Mouse (Mus musculus): Measurements from ENCODE around the gene Tapbp. TPM values are rescaled to one million over a fixed set of nuclear protein-coding genes. Genes with fewer than 3 reads are reported as not detected.

Tapbp gene
- total RNA-seq, 1 experiment, result 39.4 TPM

DNA sequence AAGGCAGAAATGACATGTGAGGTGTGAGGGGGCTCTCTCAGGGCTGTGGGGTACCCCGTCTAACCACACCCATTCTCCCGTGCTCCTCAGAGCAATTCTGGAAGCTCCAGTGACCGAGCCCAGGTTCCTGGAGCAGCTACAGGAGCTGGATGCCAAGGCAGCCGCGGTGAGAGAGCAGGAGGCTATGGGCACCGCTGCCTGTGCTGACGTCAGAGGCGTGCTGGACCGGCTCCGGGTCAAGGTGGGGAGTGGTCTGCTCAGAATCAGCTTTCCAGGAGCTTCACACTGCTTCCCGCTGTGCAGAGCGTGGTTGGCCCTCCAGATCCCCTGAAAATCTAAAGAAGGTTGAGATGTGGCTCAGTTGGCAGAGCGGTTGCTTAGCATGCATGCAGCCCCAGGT, 43.4 kb downstream of the Tapbp start:
- no peak overlapping the region for H3K27ac ChIP-seq (ENCODE audit: insufficient read depth, low read depth, low read length, poor library complexity, severe bottlenecking)
- no peak overlapping the region for H3K4me3 ChIP-seq (ENCODE audit: insufficient read depth in 1 of 2, low read depth in 1 of 2, low read length in 2 of 2, poor library complexity in 1 of 2, severe bottlenecking in 1 of 2)
- no peak for DNase-seq (ENCODE audit: low read depth, low spot score)
- in situ Hi-C loops (cut with MboI; ENCODE audit: low sequenced_read_pairs in 2 of 2, unreplicated experiment in 2 of 2), result no loop called here
- TF ChIP-seq ZC3H11A (IDR thresholded peaks at IDR 0.05; ENCODE audit: borderline replicate concordance, low read depth, low read length) (no peak), HCFC1 (IDR thresholded peaks at IDR 0.05; ENCODE audit: borderline replicate concordance, insufficient read depth, low read length) (no peak), CHD2 (IDR thresholded peaks at IDR 0.05; ENCODE audit: low read depth, low read length) (no peak), ZNF384 (IDR thresholded peaks at IDR 0.05; ENCODE audit: low read depth, low read length) (no peak), MAFK (IDR thresholded peaks at IDR 0.05; ENCODE audit: insufficient read depth, low read depth, low read length) (no peak)
- peaks cover 0 to under 1% of the 10 kb centered on the region in 2 experiments; a peak in 1 of 4 replicates for H3K4me1 ChIP-seq (ENCODE audit: control insufficient read depth in 2 of 2, insufficient read depth in 2 of 2, low read length in 2 of 2, poor library complexity in 1 of 2)
- no peak overlapping the region for H3K9ac ChIP-seq (ENCODE audit: insufficient read depth, low read depth, low read length, poor library complexity, severe bottlenecking)
- peaks cover 40% of the 10 kb centered on the region for H3K36me3 ChIP-seq (ENCODE audit: control insufficient read depth, insufficient read depth, low read length, poor library complexity, severe bottlenecking)
- no peaks in the 10 kb centered on the region for H3K9me3 ChIP-seq (ENCODE audit: control insufficient read depth, insufficient read depth, low read depth, low read length)

- in situ Hi-C loops (cut with MboI; ENCODE audit: low sequenced_read_pairs in 2 of 2, unreplicated experiment in 2 of 2), result no loop called here
- H3K27ac ChIP-seq (ENCODE audit: insufficient read depth, low read depth, low read length, poor library complexity, severe bottlenecking), result no peak overlapping the region
- no peaks in the 10 kb centered on the region for H3K4me1 ChIP-seq (ENCODE audit: control insufficient read depth in 2 of 2, insufficient read depth in 2 of 2, low read length in 2 of 2, poor library complexity in 1 of 2)
- no peak overlapping the region for H3K9ac ChIP-seq (ENCODE audit: insufficient read depth, low read depth, low read length, poor library complexity, severe bottlenecking)
- peaks cover 33% of the 10 kb centered on the region for H3K36me3 ChIP-seq (ENCODE audit: control insufficient read depth, insufficient read depth, low read length, poor library complexity, severe bottlenecking)
- no peaks in the 10 kb centered on the region for H3K9me3 ChIP-seq (ENCODE audit: control insufficient read depth, insufficient read depth, low read depth, low read length)
- no peak overlapping the region for H3K4me3 ChIP-seq (ENCODE audit: insufficient read depth in 1 of 2, low read depth in 1 of 2, low read length in 2 of 2, poor library complexity in 1 of 2, severe bottlenecking in 1 of 2)
- TF ChIP-seq CHD2 (IDR thresholded peaks at IDR 0.05; ENCODE audit: low read depth, low read length) (no peak), ZNF384 (IDR thresholded peaks at IDR 0.05; ENCODE audit: low read depth, low read length) (no peak), ZC3H11A (IDR thresholded peaks at IDR 0.05; ENCODE audit: borderline replicate concordance, low read depth, low read length) (no peak), MAFK (IDR thresholded peaks at IDR 0.05; ENCODE audit: insufficient read depth, low read depth, low read length) (no peak), HCFC1 (IDR thresholded peaks at IDR 0.05; ENCODE audit: borderline replicate concordance, insufficient read depth, low read length) (no peak)
- no peak for DNase-seq (ENCODE audit: low read depth, low spot score)
These were observed 44.2 kb downstream of the Tapbp start for GRCm38 (mm10) chr17:33959948-33960347.

DNA sequence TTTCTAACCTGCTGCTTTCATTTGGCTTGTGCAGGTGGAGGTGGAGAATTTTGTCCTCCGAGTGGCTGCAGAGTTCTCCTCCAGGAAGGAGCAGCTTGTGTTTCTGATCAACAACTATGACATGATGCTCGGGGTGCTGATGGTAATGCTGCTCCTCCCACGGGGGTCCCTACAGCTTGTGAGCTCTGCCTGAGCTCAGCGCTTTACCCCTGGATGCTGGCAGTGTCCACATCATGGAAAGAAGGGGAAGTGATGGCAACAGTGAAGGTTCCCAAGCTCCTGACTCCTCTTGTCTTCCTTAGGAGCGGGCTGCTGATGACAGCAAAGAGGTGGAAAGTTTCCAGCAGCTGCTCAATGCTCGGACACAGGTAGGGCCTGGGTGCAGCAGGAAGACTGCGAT, 47.2 kb downstream of the Tapbp start:
- H3K4me3 ChIP-seq (ENCODE audit: insufficient read depth in 1 of 2, low read depth in 1 of 2, low read length in 2 of 2, poor library complexity in 1 of 2, severe bottlenecking in 1 of 2), result no peak overlapping the region
- in situ Hi-C loops (cut with MboI; ENCODE audit: low sequenced_read_pairs in 2 of 2, unreplicated experiment in 2 of 2), result no loop called here
- peaks cover 40% of the 10 kb centered on the region; the same call in 1 of the 2 replicates for H3K36me3 ChIP-seq (ENCODE audit: control insufficient read depth, insufficient read depth, low read length, poor library complexity, severe bottlenecking)
- H3K9me3 ChIP-seq (ENCODE audit: control insufficient read depth, insufficient read depth, low read depth, low read length), result no peaks in the 10 kb centered on the region
- TF ChIP-seq MAFK (IDR thresholded peaks at IDR 0.05; ENCODE audit: insufficient read depth, low read depth, low read length), result no peak
- TF ChIP-seq ZNF384 (IDR thresholded peaks at IDR 0.05; ENCODE audit: low read depth, low read length), result no peak
- no peak for TF ChIP-seq ZC3H11A (IDR thresholded peaks at IDR 0.05; ENCODE audit: borderline replicate concordance, low read depth, low read length)
- no peak for TF ChIP-seq HCFC1 (IDR thresholded peaks at IDR 0.05; ENCODE audit: borderline replicate concordance, insufficient read depth, low read length)
- TF ChIP-seq CHD2 (IDR thresholded peaks at IDR 0.05; ENCODE audit: low read depth, low read length), result no peak
- DNase-seq (ENCODE audit: low read depth, low spot score), result no peak
- H3K9ac ChIP-seq (ENCODE audit: insufficient read depth, low read depth, low read length, poor library complexity, severe bottlenecking), result no peak overlapping the region
- no peak overlapping the region for H3K27ac ChIP-seq (ENCODE audit: insufficient read depth, low read depth, low read length, poor library complexity, severe bottlenecking)
- no peaks in the 10 kb centered on the region for H3K4me1 ChIP-seq (ENCODE audit: control insufficient read depth in 2 of 2, insufficient read depth in 2 of 2, low read length in 2 of 2, poor library complexity in 1 of 2)

DNA sequence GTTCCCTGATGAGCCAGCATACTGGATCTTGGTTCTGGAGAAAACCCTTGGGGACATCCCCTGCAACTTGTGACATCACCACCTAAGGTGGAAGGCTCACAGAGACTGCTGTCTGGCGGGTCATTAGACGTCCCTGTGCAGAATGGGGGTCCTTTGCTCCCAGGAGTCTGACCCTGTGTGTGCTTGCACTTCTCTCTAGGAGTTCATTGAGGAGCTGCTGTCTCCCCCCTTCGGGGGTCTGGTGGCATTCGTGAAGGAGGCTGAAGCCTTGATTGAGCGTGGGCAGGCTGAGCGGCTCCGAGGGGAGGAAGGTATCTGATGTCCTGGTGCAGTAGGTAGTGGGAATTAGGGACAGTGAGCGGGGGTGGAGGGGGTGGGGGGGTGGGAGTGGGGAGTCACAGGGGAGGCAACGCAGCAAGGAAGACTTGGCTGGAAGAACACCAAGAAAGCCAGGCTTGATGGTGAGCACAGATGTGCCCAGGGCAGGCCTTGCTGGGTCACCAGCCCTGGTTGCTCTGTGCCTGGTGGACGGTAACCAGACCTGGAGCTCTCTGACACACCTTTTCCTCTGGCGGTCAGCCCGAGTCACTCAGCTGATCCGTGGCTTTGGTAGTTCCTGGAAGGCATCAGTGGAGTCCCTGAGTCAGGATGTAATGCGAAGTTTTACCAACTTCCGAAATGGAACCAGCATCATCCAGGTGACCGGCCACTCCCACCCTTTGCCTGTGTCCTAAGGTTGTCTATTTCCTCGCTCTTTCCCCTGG, 49.6 kb downstream of the Tapbp start:
- Histone ChIP-seq H3K4me3 (ENCODE audit: insufficient read depth in 1 of 2, low read depth in 1 of 2, low read length in 2 of 2, poor library complexity in 1 of 2, severe bottlenecking in 1 of 2) (no peak overlapping the region), H3K9me3 (ENCODE audit: control insufficient read depth, insufficient read depth, low read depth, low read length) (no peaks in the 10 kb centered on the region), H3K9ac (ENCODE audit: insufficient read depth, low read depth, low read length, poor library complexity, severe bottlenecking) (no peak overlapping the region), H3K4me1 (ENCODE audit: control insufficient read depth in 2 of 2, insufficient read depth in 2 of 2, low read length in 2 of 2, poor library complexity in 1 of 2) (no peaks in the 10 kb centered on the region), H3K27ac (ENCODE audit: insufficient read depth, low read depth, low read length, poor library complexity, severe bottlenecking) (no peak overlapping the region), H3K36me3 (ENCODE audit: control insufficient read depth, insufficient read depth, low read length, poor library complexity, severe bottlenecking) (peaks cover 33% of the 10 kb centered on the region; the same call in 1 of the 2 replicates)
- TF ChIP-seq ZNF384 (IDR thresholded peaks at IDR 0.05; ENCODE audit: low read depth, low read length) (no peak), ZC3H11A (IDR thresholded peaks at IDR 0.05; ENCODE audit: borderline replicate concordance, low read depth, low read length) (no peak), CHD2 (IDR thresholded peaks at IDR 0.05; ENCODE audit: low read depth, low read length) (no peak), HCFC1 (IDR thresholded peaks at IDR 0.05; ENCODE audit: borderline replicate concordance, insufficient read depth, low read length) (no peak), MAFK (IDR thresholded peaks at IDR 0.05; ENCODE audit: insufficient read depth, low read depth, low read length) (no peak)
- DNase-seq (ENCODE audit: low read depth, low spot score), result no peak
- in situ Hi-C loops (cut with MboI; ENCODE audit: low sequenced_read_pairs in 2 of 2, unreplicated experiment in 2 of 2), result no loop called here
